Mouse (Mus musculus): ENCODE measurements around the gene Rpgrip1l.

GRCm38 (mm10) chr8:91355301-91355905 is 42.3 kb upstream of the Rpgrip1l start:
- TF ChIP-seq RCOR1 (conservative IDR thresholded peaks at IDR 0.05; ENCODE audit: low read depth, low read length): no peak
- TF ChIP-seq EP300 (IDR thresholded peaks at IDR 0.05; ENCODE audit: low read length): no peak
- TF ChIP-seq CTCF (conservative IDR thresholded peaks at IDR 0.05 in 1 of 2, IDR thresholded peaks at IDR 0.05 in 1 of 2; ENCODE audit: low read depth in 2 of 2, low read length in 2 of 2): no peak
- no peak for TF ChIP-seq POLR2A (IDR thresholded peaks at IDR 0.05; ENCODE audit: low read depth, low read length)
- no peak for TF ChIP-seq HCFC1 (IDR thresholded peaks at IDR 0.05; ENCODE audit: low read depth, low read length)

All from CH12.LX (cell line).